Mouse (Mus musculus): ENCODE results near the gene Dnaaf3. TPM values are rescaled to one million over a fixed set of nuclear protein-coding genes. Genes with fewer than 3 reads are reported as not detected.
"Not testable (repeated sequence)": the region's sequence is repeated elsewhere in the genome, so short reads cannot be mapped to it uniquely, and the experiment has no call there.

Gene Dnaaf3
- polyA plus RNA-seq, 1 experiment from 2014 or later = 0.91 TPM

- H3K36me3 ChIP-seq (ENCODE audit: control insufficient read depth, insufficient read depth, low read length); H3K27ac ChIP-seq (ENCODE audit: low read depth, low read length); H3K9me3 ChIP-seq (ENCODE audit: control insufficient read depth, low read length); H3K4me2 ChIP-seq (ENCODE audit: low read depth, low read length); ATAC-seq (ENCODE audit: low read depth); H3K9ac ChIP-seq (replicated peaks; ENCODE audit: low read depth, low read length); H3K4me3 ChIP-seq (ENCODE audit: low read depth, low read length); H3K27me3 ChIP-seq (ENCODE audit: control insufficient read depth, insufficient read depth, low read length); H3K4me1 ChIP-seq (ENCODE audit: control insufficient read depth, insufficient read depth, low read length): not testable (repeated sequence)
- 72% methylated on average over 15 of the region's 15 CpGs for WGBS
Measured at GRCm38 (mm10) chr7:4524212-4524922, 7.9 kb downstream of the Dnaaf3 start, which contains the start of gene Tnni3. TSS of gene Tnni3 (minus strand) at chr7:4524229.

GRCm38 (mm10) chr7:4523205-4524130 is 8.8 kb downstream of the Dnaaf3 start:
- WGBS = 93% methylated on average over 33 of the region's 33 CpGs
- H3K36me3 ChIP-seq (ENCODE audit: control insufficient read depth, insufficient read depth, low read length) = no peaks in the 10 kb centered on the region
- no peaks in the 10 kb centered on the region for H3K9me3 ChIP-seq (ENCODE audit: control insufficient read depth, low read length)
- no peak for ATAC-seq (ENCODE audit: low read depth)
- peaks cover 5% of the 10 kb centered on the region; the same call in 1 of the 2 replicates for H3K4me1 ChIP-seq (ENCODE audit: control insufficient read depth, insufficient read depth, low read length)
- H3K27me3 ChIP-seq (ENCODE audit: control insufficient read depth, insufficient read depth, low read length) = no peaks in the 10 kb centered on the region
- no peak overlapping the region for H3K27ac ChIP-seq (ENCODE audit: low read depth, low read length)
- H3K4me2 ChIP-seq (ENCODE audit: low read depth, low read length) = no peak overlapping the region
- no peak overlapping the region for H3K4me3 ChIP-seq (ENCODE audit: low read depth, low read length)
- no peak overlapping the region for H3K9ac ChIP-seq (replicated peaks; ENCODE audit: low read depth, low read length)

GRCm38 (mm10) chr7:4522292-4522691 is 10.0 kb downstream of the Dnaaf3 start:
- WGBS = 85% methylated on average over 6 of the region's 6 CpGs
- Histone ChIP-seq H3K4me1 (ENCODE audit: control insufficient read depth, insufficient read depth, low read length) (peaks cover 5% of the 10 kb centered on the region; the same call in 1 of the 2 replicates), H3K27ac (ENCODE audit: low read depth, low read length) (no peak overlapping the region), H3K36me3 (ENCODE audit: control insufficient read depth, insufficient read depth, low read length) (no peaks in the 10 kb centered on the region), H3K9me3 (ENCODE audit: control insufficient read depth, low read length) (no peaks in the 10 kb centered on the region), H3K9ac (replicated peaks; ENCODE audit: low read depth, low read length) (no peak overlapping the region), H3K4me2 (ENCODE audit: low read depth, low read length) (no peak overlapping the region), H3K27me3 (ENCODE audit: control insufficient read depth, insufficient read depth, low read length) (no peaks in the 10 kb centered on the region), H3K4me3 (ENCODE audit: low read depth, low read length) (no peak overlapping the region)
- ATAC-seq (ENCODE audit: low read depth) = no peak

- Histone ChIP-seq H3K27me3 (ENCODE audit: control insufficient read depth, insufficient read depth, low read length) (no peaks in the 10 kb centered on the region), H3K27ac (ENCODE audit: low read depth, low read length) (no peak overlapping the region), H3K36me3 (ENCODE audit: control insufficient read depth, insufficient read depth, low read length) (no peaks in the 10 kb centered on the region), H3K9me3 (ENCODE audit: control insufficient read depth, low read length) (no peaks in the 10 kb centered on the region), H3K9ac (replicated peaks; ENCODE audit: low read depth, low read length) (no peak overlapping the region), H3K4me2 (ENCODE audit: low read depth, low read length) (peak overlapping the region; percentile 33), H3K4me3 (ENCODE audit: low read depth, low read length) (peak overlapping the region; percentile 12; the same call in 1 of the 2 replicates), H3K4me1 (ENCODE audit: control insufficient read depth, insufficient read depth, low read length) (no peaks in the 10 kb centered on the region)
- no peak for ATAC-seq (ENCODE audit: low read depth)
- 29% methylated on average over 32 of the region's 32 CpGs for WGBS
Measured at GRCm38 (mm10) chr7:4521231-4522003, 10.8 kb downstream of the Dnaaf3 start.

GRCm38 (mm10) chr7:4518487-4518886 is 13.8 kb downstream of the Dnaaf3 start:
- Histone ChIP-seq H3K36me3 (ENCODE audit: control insufficient read depth, insufficient read depth, low read length) (no peaks in the 10 kb centered on the region), H3K4me1 (ENCODE audit: control insufficient read depth, insufficient read depth, low read length) (no peaks in the 10 kb centered on the region), H3K4me3 (ENCODE audit: low read depth, low read length) (no peak overlapping the region), H3K9ac (replicated peaks; ENCODE audit: low read depth, low read length) (no peak overlapping the region), H3K4me2 (ENCODE audit: low read depth, low read length) (no peak overlapping the region), H3K27ac (ENCODE audit: low read depth, low read length) (no peak overlapping the region), H3K9me3 (ENCODE audit: control insufficient read depth, low read length) (no peaks in the 10 kb centered on the region), H3K27me3 (ENCODE audit: control insufficient read depth, insufficient read depth, low read length) (no peaks in the 10 kb centered on the region)
- WGBS = 81% methylated on average over 1 of the region's 1 CpGs
- no peak for ATAC-seq (ENCODE audit: low read depth)

GRCm38 (mm10) chr7:4516332-4517050 is 15.8 kb downstream of the Dnaaf3 start, which contains the start of gene Tnnt1:
TSS of gene Tnnt1 (minus strand) at chr7:4516382.
- WGBS = 15% methylated on average over 3 of the region's 4 CpGs
- no peak within 1 kb of the TSS for H3K4me2 ChIP-seq (ENCODE audit: low read depth, low read length)
- no peaks in the 10 kb centered on the region for H3K36me3 ChIP-seq (ENCODE audit: control insufficient read depth, insufficient read depth, low read length)
- H3K27me3 ChIP-seq (ENCODE audit: control insufficient read depth, insufficient read depth, low read length) = no peaks in the 10 kb centered on the region
- no peak within 1 kb of the TSS for H3K9ac ChIP-seq (replicated peaks; ENCODE audit: low read depth, low read length)
- H3K27ac ChIP-seq (ENCODE audit: low read depth, low read length) = no peak within 1 kb of the TSS
- no peaks in the 10 kb centered on the region for H3K4me1 ChIP-seq (ENCODE audit: control insufficient read depth, insufficient read depth, low read length)
- no peak within 1 kb of the TSS for H3K4me3 ChIP-seq (ENCODE audit: low read depth, low read length)
- H3K9me3 ChIP-seq (ENCODE audit: control insufficient read depth, low read length) = no peaks in the 10 kb centered on the region
- ATAC-seq (ENCODE audit: low read depth) = no peak

- Histone ChIP-seq H3K36me3 (ENCODE audit: control insufficient read depth, insufficient read depth, low read length) (no peaks in the 10 kb centered on the region), H3K4me1 (ENCODE audit: control insufficient read depth, insufficient read depth, low read length) (no peaks in the 10 kb centered on the region), H3K27me3 (ENCODE audit: control insufficient read depth, insufficient read depth, low read length) (no peaks in the 10 kb centered on the region), H3K4me3 (ENCODE audit: low read depth, low read length) (no peak overlapping the region), H3K9me3 (ENCODE audit: control insufficient read depth, low read length) (no peaks in the 10 kb centered on the region), H3K4me2 (ENCODE audit: low read depth, low read length) (no peak overlapping the region), H3K9ac (replicated peaks; ENCODE audit: low read depth, low read length) (no peak overlapping the region), H3K27ac (ENCODE audit: low read depth, low read length) (no peak overlapping the region)
- WGBS = 53% methylated on average over 6 of the region's 6 CpGs
- ATAC-seq (ENCODE audit: low read depth) = no peak
Measured at GRCm38 (mm10) chr7:4515853-4516252, 16.4 kb downstream of the Dnaaf3 start.
